Mouse (Mus musculus) forebrain, postnatal 0 days (tissue): ENCODE results near the gene Rreb1. TPM values are rescaled to one million over a fixed set of nuclear protein-coding genes. Genes with fewer than 3 reads are reported as not detected.

Experiments
- ATAC-seq: fragments of 200-750 bp; cut with Nextera tagmentation; 2 replicates; pipeline ENCODE4 v1.8.0; 2017; ENCODE audit warnings: mild to moderate bottlenecking, moderate library complexity
- DNase-seq: peaks from one replicate; pipeline ENCODE4 v3.0.0-alpha.2; 2015
- H3K27ac ChIP-seq: fragments of 300-500 bp; sonication (generic); 2 replicates; pipeline ENCODE4 v1.5.1; 2014; ENCODE audit warnings: low read depth, mild to moderate bottlenecking, antibody characterized with exemption, low read length, moderate library complexity, mixed read lengths
- H3K27me3 ChIP-seq: fragments of 300-500 bp; sonication (generic); 2 replicates; pipeline ENCODE4 v1.6.1; 2014; ENCODE audit warnings: mild to moderate bottlenecking, low read length, mixed read lengths; ENCODE audit not compliant: insufficient read depth
- H3K36me3 ChIP-seq: fragments of 300-500 bp; sonication (generic); 2 replicates; pipeline ENCODE4 v1.6.1; 2014; ENCODE audit warnings: mild to moderate bottlenecking, moderate library complexity; ENCODE audit not compliant: insufficient read depth
- H3K4me1 ChIP-seq: fragments of 300-500 bp; sonication (generic); 2 replicates; pipeline ENCODE4 v1.6.1; 2014; ENCODE audit warnings: antibody characterized with exemption; ENCODE audit not compliant: insufficient read depth
- H3K4me2 ChIP-seq: fragments of 300-500 bp; sonication (generic); 2 replicates; pipeline ENCODE4 v1.6.1; 2014; ENCODE audit warnings: low read depth, mild to moderate bottlenecking, moderate library complexity
- H3K4me3 ChIP-seq: fragments of 300-500 bp; sonication (generic); 2 replicates; pipeline ENCODE4 v1.5.1; 2014; ENCODE audit warnings: low read depth, low read length, mixed read lengths
- H3K9ac ChIP-seq: fragments of 300-500 bp; sonication (generic); 2 replicates; pipeline ENCODE4 v1.6.1; 2014; ENCODE audit warnings: mild to moderate bottlenecking
- H3K9me3 ChIP-seq: fragments of 300-500 bp; sonication (generic); 2 replicates; pipeline ENCODE4 v1.6.1; 2016; ENCODE audit warnings: low read length
- CTCF ChIP-seq: sonication (generic); IDR thresholded peaks from 2 replicates; pipeline ENCODE4 v1.5.1; 2016; ENCODE audit warnings: antibody characterized with exemption, control low read depth, low read depth
- WGBS: fragments of 180-500 bp; shearing (Covaris S2); extraction: QIAGEN DNeasy Blood & Tissue Kit; methylation state at CpG from one replicate; pipeline ENCODE4 v1.1.7; 2014; 5-methylcytosine and 5-hydroxymethylcytosine counted together
- polyA plus RNA-seq: library from polyadenylated mRNA; unstranded; fragments of >200 nt; fragmentation: Nextera tagmentation; extraction: Ambion mirVana; gene quantifications from 2 replicates; pipeline ENCODE4 v1.2.1, GENCODE M21; 2015
- total RNA-seq: library from RNA; depleted of rRNA; stranded (reverse); fragments of >200 nt; gene quantifications from 2 replicates; pipeline ENCODE4 v1.2.3, GENCODE M21; 2014

Gene Rreb1
- total and polyA plus RNA-seq, 2 experiments from 2014 or later, result 1.6 to 4.9 TPM

DNA sequence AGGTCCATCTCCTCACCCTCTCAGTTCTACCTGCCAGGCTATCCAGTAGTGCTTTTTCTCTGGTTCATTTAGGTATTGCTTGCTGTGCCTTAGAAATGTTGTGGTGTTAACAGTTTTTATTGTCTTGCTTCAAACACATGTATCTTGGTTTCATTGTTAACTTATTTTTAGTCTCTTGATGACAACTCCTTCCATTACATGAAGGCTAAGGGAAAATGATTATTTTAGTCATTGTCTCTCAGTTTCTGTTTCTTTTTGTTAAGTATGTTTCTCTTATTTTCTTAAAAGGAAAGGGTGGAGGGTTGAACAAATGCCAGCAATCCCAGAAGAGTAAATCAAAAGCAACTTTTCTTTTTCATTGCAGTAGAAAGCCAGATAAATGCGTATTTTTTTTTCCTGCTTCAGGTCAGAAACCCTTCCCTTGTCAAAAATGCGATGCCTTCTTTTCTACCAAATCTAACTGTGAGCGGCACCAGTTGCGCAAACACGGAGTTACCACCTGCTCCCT, 163.0 kb downstream of the Rreb1 start:
- WGBS, result 70% methylated on average over 5 of the region's 5 CpGs
- H3K9ac ChIP-seq, result no peak overlapping the region
- no peak for TF ChIP-seq CTCF
- no peak overlapping the region for H3K27ac ChIP-seq
- no peak overlapping the region for H3K4me3 ChIP-seq
- H3K4me1 ChIP-seq, result no peaks in the 10 kb centered on the region
- H3K27me3 ChIP-seq, result no peaks in the 10 kb centered on the region
- no peaks in the 10 kb centered on the region for H3K9me3 ChIP-seq
- DNase-seq (no peak), ATAC-seq (no peak)
- no peaks in the 10 kb centered on the region for H3K36me3 ChIP-seq
- H3K4me2 ChIP-seq, result no peak overlapping the region

DNA sequence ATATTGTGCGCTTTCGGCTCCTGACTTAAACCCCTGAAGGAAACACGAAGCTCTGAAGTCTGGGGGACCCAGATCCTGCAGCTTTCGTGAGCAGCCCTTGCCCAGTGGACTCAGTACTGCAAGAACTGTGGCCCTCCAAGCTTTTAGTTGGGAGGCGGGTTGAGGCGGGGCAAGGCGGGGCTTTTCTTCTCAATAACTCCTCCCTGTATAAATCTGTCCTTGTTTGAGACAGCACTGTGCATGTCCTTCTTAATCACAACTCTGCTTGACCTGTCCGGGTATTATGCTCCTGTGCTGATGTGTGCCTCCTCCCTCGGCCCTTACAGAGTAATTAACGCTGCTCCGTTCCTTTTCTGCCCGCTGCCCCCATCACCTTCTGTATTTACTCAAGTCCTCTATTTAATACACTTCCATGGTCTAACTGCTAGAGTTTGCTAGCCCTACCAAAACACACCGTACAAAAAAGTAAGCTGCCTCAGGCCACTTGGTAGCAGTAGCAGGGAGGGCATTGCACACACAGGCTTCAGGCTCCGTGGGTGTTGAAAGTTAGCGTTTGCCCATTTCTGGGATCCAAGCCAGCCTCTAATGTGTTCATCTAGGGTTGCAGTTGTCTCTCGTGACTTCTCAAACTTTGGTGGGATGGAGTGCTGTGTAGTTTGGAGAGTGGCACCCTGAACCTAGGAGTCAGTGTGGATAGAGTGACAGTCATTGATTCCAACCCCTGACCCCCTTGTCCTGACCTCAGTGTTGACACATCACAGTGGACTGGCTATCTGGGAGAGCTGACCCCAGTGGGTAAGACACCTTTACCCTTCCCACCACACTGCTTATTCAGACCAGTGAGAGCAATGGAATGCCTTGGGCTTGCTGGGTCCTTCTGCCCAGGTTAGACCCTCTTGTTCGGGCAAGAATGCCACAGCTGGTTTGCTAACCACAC, 164.0 kb downstream of the Rreb1 start:
- no peak for DNase-seq
- 50% methylated on average over 17 of the region's 17 CpGs for WGBS
- no peaks in the 10 kb centered on the region for H3K9me3 ChIP-seq
- no peak overlapping the region for H3K4me2 ChIP-seq
- TF ChIP-seq CTCF, result no peak
- no peaks in the 10 kb centered on the region for H3K36me3 ChIP-seq
- no peak for ATAC-seq
- no peak overlapping the region for H3K9ac ChIP-seq
- H3K27me3 ChIP-seq, result no peaks in the 10 kb centered on the region
- no peak overlapping the region for H3K27ac ChIP-seq
- no peak overlapping the region for H3K4me3 ChIP-seq
- no peaks in the 10 kb centered on the region for H3K4me1 ChIP-seq

DNA sequence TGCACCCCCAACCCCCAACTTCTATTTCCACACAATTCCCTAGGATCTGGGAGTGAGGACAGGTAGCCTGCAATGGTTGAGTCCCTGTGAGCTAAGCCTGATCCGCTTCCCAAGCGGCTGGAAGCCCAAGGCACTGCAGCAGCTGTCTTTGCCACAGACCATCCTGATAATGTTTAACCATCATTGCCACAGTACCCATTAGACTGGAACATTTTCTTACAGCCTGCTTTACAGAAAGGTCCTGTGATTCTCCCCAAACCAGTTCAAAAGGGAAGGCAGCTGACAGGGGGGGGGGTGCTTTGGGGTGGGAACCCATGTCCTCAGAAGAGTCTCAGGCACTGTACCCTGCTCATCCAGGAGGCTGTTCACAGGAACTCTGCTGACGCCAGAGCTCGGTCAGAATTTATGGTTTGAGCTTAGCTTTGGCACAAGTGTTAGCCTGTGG, 164.7 kb downstream of the Rreb1 start:
- no peak overlapping the region for H3K27ac ChIP-seq
- H3K27me3 ChIP-seq, result no peaks in the 10 kb centered on the region
- H3K36me3 ChIP-seq, result no peaks in the 10 kb centered on the region
- ATAC-seq (no peak), DNase-seq (no peak)
- H3K4me2 ChIP-seq, result no peak overlapping the region
- no peaks in the 10 kb centered on the region for H3K4me1 ChIP-seq
- H3K9me3 ChIP-seq, result no peaks in the 10 kb centered on the region
- TF ChIP-seq CTCF, result no peak
- no peak overlapping the region for H3K4me3 ChIP-seq
- WGBS, result 80% methylated on average over 4 of the region's 4 CpGs
- no peak overlapping the region for H3K9ac ChIP-seq

DNA sequence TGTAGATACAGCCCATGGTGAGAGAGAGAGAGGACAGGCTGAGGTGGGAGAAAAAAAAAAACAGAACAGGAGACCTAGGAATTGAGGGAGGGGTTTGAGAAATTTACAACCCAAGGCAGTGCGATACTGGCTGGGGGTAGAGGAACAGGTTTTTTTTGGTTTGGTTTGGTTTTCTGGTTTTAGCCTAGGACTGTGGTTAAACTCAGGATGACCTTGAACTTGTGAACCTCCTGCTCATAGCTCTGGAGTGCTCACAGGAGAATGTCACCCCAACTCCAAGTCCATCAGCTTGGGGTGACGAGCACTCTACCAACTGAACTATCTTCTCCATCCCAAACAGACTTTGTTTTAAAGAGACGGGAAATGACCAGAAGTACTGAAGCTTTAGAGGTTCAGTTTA, 165.3 kb downstream of the Rreb1 start:
- H3K9me3 ChIP-seq, result no peaks in the 10 kb centered on the region
- TF ChIP-seq CTCF, result no peak
- no peaks in the 10 kb centered on the region for H3K27me3 ChIP-seq
- ATAC-seq (no peak), DNase-seq (no peak)
- no peak overlapping the region for H3K4me3 ChIP-seq
- no peak overlapping the region for H3K4me2 ChIP-seq
- no peak overlapping the region for H3K9ac ChIP-seq
- H3K27ac ChIP-seq, result no peak overlapping the region
- H3K36me3 ChIP-seq, result no peaks in the 10 kb centered on the region
- 98% methylated on average over 3 of the region's 3 CpGs for WGBS
- H3K4me1 ChIP-seq, result no peaks in the 10 kb centered on the region

DNA sequence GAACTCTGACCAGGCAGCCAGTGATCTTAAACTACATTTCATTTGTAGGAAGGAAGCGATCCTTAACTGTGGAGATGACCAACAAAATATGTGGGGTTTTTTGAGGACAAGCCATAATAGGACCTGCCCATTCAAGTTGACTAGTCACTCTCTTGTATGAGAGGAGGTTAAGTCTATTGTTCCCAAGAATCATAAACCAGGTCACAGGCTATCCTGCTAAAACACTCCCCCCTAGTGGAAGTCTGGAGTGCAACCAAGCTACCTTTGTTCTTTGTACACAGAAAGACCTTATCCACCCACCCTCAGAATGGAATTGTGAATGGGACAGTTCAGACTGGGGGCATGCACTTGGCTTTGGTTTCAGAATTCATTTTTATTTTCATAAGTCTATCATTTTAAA, 166.1 kb downstream of the Rreb1 start:
- no peak overlapping the region for H3K9ac ChIP-seq
- no peak overlapping the region for H3K4me3 ChIP-seq
- peak; percentile 62 for TF ChIP-seq CTCF
- no peaks in the 10 kb centered on the region for H3K9me3 ChIP-seq
- H3K27ac ChIP-seq, result no peak overlapping the region
- H3K4me1 ChIP-seq, result no peaks in the 10 kb centered on the region
- no peaks in the 10 kb centered on the region for H3K27me3 ChIP-seq
- H3K36me3 ChIP-seq, result no peaks in the 10 kb centered on the region
- 82% methylated on average over 1 of the region's 1 CpGs for WGBS
- peak; percentile 43 for ATAC-seq
- H3K4me2 ChIP-seq, result no peak overlapping the region
- peak; percentile 27 for DNase-seq

DNA sequence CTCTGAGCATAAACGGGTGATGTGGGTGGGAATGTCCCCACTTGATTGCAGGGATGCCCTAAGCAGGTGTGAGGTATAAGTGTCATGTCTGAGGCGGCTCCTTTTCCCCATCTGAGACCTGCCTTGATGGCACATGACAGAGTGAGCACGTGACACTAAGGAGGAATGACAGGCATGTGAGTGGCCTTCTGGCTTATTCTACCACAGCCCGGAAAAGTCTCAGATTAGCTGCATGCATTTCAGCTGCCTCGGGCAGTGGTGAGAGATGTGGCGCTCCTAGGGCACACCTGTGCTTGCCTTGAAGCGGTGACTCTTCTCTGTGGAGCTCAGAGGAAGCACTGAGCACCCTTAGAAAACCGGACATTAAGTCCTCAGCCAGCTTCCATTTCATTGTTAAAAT, 167.2 kb downstream of the Rreb1 start:
- H3K27me3 ChIP-seq, result no peaks in the 10 kb centered on the region
- H3K4me1 ChIP-seq, result no peaks in the 10 kb centered on the region
- TF ChIP-seq CTCF, result no peak
- H3K4me2 ChIP-seq, result no peak overlapping the region
- ATAC-seq (no peak), DNase-seq (no peak)
- no peak overlapping the region for H3K9ac ChIP-seq
- 83% methylated on average over 8 of the region's 8 CpGs for WGBS
- H3K9me3 ChIP-seq, result no peaks in the 10 kb centered on the region
- no peak overlapping the region for H3K4me3 ChIP-seq
- no peaks in the 10 kb centered on the region for H3K36me3 ChIP-seq
- H3K27ac ChIP-seq, result no peak overlapping the region

GRCm38 (mm10) chr13:37946734-37947133, 168.5 kb downstream of the Rreb1 start:
- TF ChIP-seq CTCF, result peak; percentile 74
- no peak overlapping the region for H3K4me3 ChIP-seq
- ATAC-seq (no peak), DNase-seq (peak; percentile 57)
- no peaks in the 10 kb centered on the region for H3K9me3 ChIP-seq
- 17% methylated on average over 6 of the region's 6 CpGs for WGBS
- H3K9ac ChIP-seq, result no peak overlapping the region
- no peaks in the 10 kb centered on the region for H3K27me3 ChIP-seq
- H3K4me2 ChIP-seq, result no peak overlapping the region
- H3K27ac ChIP-seq, result no peak overlapping the region
- H3K4me1 ChIP-seq, result no peaks in the 10 kb centered on the region
- H3K36me3 ChIP-seq, result no peaks in the 10 kb centered on the region
